ENCODE assay signal across 9 mouse cellular contexts in the genomic region with DNA sequence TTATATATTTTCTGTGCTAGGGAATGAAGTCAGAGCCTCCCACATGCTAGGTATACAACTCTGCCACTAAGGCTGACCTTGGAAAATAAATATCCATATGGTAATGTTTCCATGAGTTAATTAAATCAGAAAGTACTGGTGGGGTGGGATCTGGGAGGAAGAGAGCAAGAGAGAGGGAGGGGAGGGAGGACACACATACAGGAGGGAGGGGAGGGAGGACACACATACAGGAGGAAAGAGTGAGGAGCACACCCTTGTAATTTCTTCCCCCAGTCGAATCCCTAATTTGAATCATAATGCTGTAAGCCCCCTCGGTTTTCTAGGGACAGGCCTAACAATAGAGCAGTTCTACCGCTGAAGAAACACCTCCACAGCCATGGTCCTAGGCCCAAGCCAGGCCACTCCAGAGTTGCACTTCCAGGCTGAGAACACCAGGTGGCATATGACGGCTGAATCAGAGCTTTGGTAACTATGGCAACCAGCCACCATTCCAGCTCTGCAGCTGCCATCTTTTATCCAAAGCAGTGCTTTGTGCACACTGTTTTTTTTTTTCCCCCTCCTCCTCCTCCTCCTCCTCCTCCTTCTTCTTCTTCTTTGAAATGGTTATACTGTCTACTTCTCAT. TPM values are rescaled to one million over a fixed set of nuclear protein-coding genes. Genes with fewer than 3 reads are reported as not detected.
DNase-seq lines count a peak whose midpoint lies in the region; ATAC-seq and TF ChIP-seq lines count a peak whose summit lies in the region.
"Had no signal": no experiment of that assay in that cellular context is flagged by ENCODE, and none has a peak within 500 bp of the region (broad histone marks: within the 10 kb centered on the region; RNA-seq: fewer than 3 reads in every experiment).

No protein-coding gene starts in this region.

- 37% methylated on average over 4 of the region's 4 CpGs for WGBS in intestine, embryonic 14.5 days
- 30% methylated on average over 4 of the region's 4 CpGs for WGBS in intestine, embryonic 15.5 days
- 1% methylated on average over 4 of the region's 4 CpGs for WGBS in hindbrain, postnatal 0 days
- 9% methylated on average over 4 of the region's 4 CpGs for WGBS in midbrain, embryonic 10.5 days

- H3K27me3 ChIP-seq in intestine, embryonic 14.5 days (replicated peaks; ENCODE audit: control insufficient read depth, insufficient read depth, low read length): no peaks in the 10 kb centered on the region
- no peaks in the 10 kb centered on the region for H3K27me3 ChIP-seq in intestine, embryonic 15.5 days (replicated peaks)
- no peaks in the 10 kb centered on the region for H3K27me3 ChIP-seq in hindbrain, postnatal 0 days (ENCODE audit: insufficient read depth, low read length)
- H3K27me3 ChIP-seq in midbrain, embryonic 10.5 days (ENCODE audit: low read depth, poor library complexity, severe bottlenecking): no peaks in the 10 kb centered on the region

- no peak overlapping the region for H3K4me2 ChIP-seq in intestine, embryonic 14.5 days (ENCODE audit: low read length)
- H3K4me2 ChIP-seq in intestine, embryonic 15.5 days (replicated peaks): no peak overlapping the region
- H3K4me2 ChIP-seq in hindbrain, postnatal 0 days (ENCODE audit: low read depth, low read length): no peak overlapping the region

- DNase-seq in intestine, embryonic 14.5 days (ENCODE audit: low spot score): peak; percentile 59
- DNase-seq in cerebellum, postnatal 10 days: peak; percentile 91 to 94
- peak; percentile 59 to 63 for DNase-seq in frontal cortex, postnatal 14 days (ENCODE audit: low spot score in 2 of 2)
- peak; percentile 96 for DNase-seq in hindbrain, postnatal 0 days (ENCODE audit: low spot score)
- DNase-seq in left cerebral cortex, adult 18-20 months (ENCODE audit: low spot score in 2 of 2): peak; percentile 32 to 55
- peak; percentile 86 for DNase-seq in midbrain, embryonic 10.5 days (ENCODE audit: low spot score)
- DNase-seq in right cerebral cortex, postnatal 14 days: peak; percentile 64

- no peaks in the 10 kb centered on the region for H3K36me3 ChIP-seq in intestine, embryonic 14.5 days (ENCODE audit: control insufficient read depth, insufficient read depth, low read length)
- H3K36me3 ChIP-seq in intestine, embryonic 15.5 days: no peaks in the 10 kb centered on the region
- H3K36me3 ChIP-seq in hindbrain, postnatal 0 days (ENCODE audit: insufficient read depth, low read length): no peaks in the 10 kb centered on the region
- H3K36me3 ChIP-seq in midbrain, embryonic 10.5 days: no peaks in the 10 kb centered on the region

- no peak overlapping the region for H3K9ac ChIP-seq in intestine, embryonic 14.5 days (ENCODE audit: low read length)
- no peak overlapping the region for H3K9ac ChIP-seq in intestine, embryonic 15.5 days
- H3K9ac ChIP-seq in hindbrain, postnatal 0 days (replicated peaks; ENCODE audit: low read length): no peak overlapping the region

- ATAC-seq in intestine, embryonic 14.5 days (replicated peaks; ENCODE audit: low FRiP score, low TSS enrichment, low read depth): 0 out of 2 replicates have a peak, but pooled peaks have one; percentile 60
- no peak for ATAC-seq in intestine, embryonic 15.5 days
- ATAC-seq in hindbrain, postnatal 0 days: peak; percentile 83

- no peak overlapping the region for H3K4me3 ChIP-seq in intestine, embryonic 14.5 days (ENCODE audit: low read depth, low read length)
- no peak overlapping the region for H3K4me3 ChIP-seq in intestine, embryonic 15.5 days (replicated peaks)
- H3K4me3 ChIP-seq in hindbrain, postnatal 0 days (ENCODE audit: low read length): no peak overlapping the region
- no peak overlapping the region for H3K4me3 ChIP-seq in midbrain, embryonic 10.5 days

- H3K9me3 ChIP-seq in intestine, embryonic 14.5 days (ENCODE audit: control insufficient read depth, low read length): no peaks in the 10 kb centered on the region
- H3K9me3 ChIP-seq in intestine, embryonic 15.5 days: no peaks in the 10 kb centered on the region
- H3K9me3 ChIP-seq in hindbrain, postnatal 0 days (ENCODE audit: low read length): no peaks in the 10 kb centered on the region
- no peaks in the 10 kb centered on the region for H3K9me3 ChIP-seq in midbrain, embryonic 10.5 days (replicated peaks)

- no peak overlapping the region for H3K27ac ChIP-seq in intestine, embryonic 14.5 days (ENCODE audit: low read depth)
- no peak overlapping the region for H3K27ac ChIP-seq in intestine, embryonic 15.5 days
- H3K27ac ChIP-seq in hindbrain, postnatal 0 days: 0 out of 2 replicates have a peak overlapping the region, but pooled peaks have one; percentile 34
- H3K27ac ChIP-seq in midbrain, embryonic 10.5 days (replicated peaks): peak overlapping the region; percentile 92

- peak; percentile 87 for TF ChIP-seq CTCF in hindbrain, postnatal 0 days (IDR thresholded peaks at IDR 0.05; ENCODE audit: low read depth)

- H3K4me1 ChIP-seq in intestine, embryonic 14.5 days (replicated peaks; ENCODE audit: control insufficient read depth, insufficient read depth, low read length): no peaks in the 10 kb centered on the region; the same call in 1 of the 2 replicates
- peaks cover 6% of the 10 kb centered on the region; the same call in 1 of the 2 replicates for H3K4me1 ChIP-seq in intestine, embryonic 15.5 days (replicated peaks)
- peaks cover 5% of the 10 kb centered on the region; the same call in 1 of the 2 replicates for H3K4me1 ChIP-seq in hindbrain, postnatal 0 days (ENCODE audit: insufficient read depth, low read length)
- peaks cover 53% of the 10 kb centered on the region for H3K4me1 ChIP-seq in midbrain, embryonic 10.5 days

RNA-seq across cellular contexts. Expression of a gene that starts 59.5 kb away (rescaled TPM):
- 0.26 and 0.51 TPM in 2 replicates for polyA plus RNA-seq in intestine, embryonic 14.5 days (2014; fragmentation: Nextera tagmentation; extraction: Ambion mirVana)
- polyA plus RNA-seq in intestine, embryonic 15.5 days (2015; fragmentation: Nextera tagmentation; extraction: Ambion mirVana): 0.21 and 0.44 TPM in 2 replicates
- total RNA-seq in hindbrain, postnatal 0 days (2014; rRNA removed): not detected in 2 replicates
- polyA plus RNA-seq in hindbrain, postnatal 0 days (2015; fragmentation: Nextera tagmentation; extraction: Ambion mirVana): not detected in 2 replicates
- total RNA-seq in left cerebral cortex, adult 18-20 months (2021): not detected
- not detected in 2 replicates for polyA plus RNA-seq in midbrain, embryonic 10.5 days (2016; fragmentation: Nextera tagmentation; extraction: Ambion mirVana)
- polyA plus RNA-seq: stomach, embryonic 14.5 days had no signal

Comparison
In these comparisons a context has a peak if more than half of its experiments do, and no peak if none do; other contexts are left out.
1. DNase-seq: peak in every context shown above with its lines; median percentile 96 in hindbrain, postnatal 0 days; 92 in cerebellum, postnatal 10 days; 86 in midbrain, embryonic 10.5 days; 64 in right cerebral cortex, postnatal 14 days; 61 in frontal cortex, postnatal 14 days; 59 in intestine, embryonic 14.5 days; 44 in left cerebral cortex, adult 18-20 months.
2. H3K27ac ChIP-seq: peak in hindbrain, postnatal 0 days (single experiment) and midbrain, embryonic 10.5 days (single experiment); none in intestine, embryonic 14.5 days (single experiment) and intestine, embryonic 15.5 days (single experiment).